Mouse (Mus musculus) testis, adult 2 months (tissue): ENCODE results near the gene Hscb.

Source experiments
- CTCF ChIP-seq: fragments of 200-500 bp; IDR thresholded peaks from 2 replicates; pipeline ENCODE4 v1.5.1; 2012; ENCODE audit warnings: low read depth, mild to moderate bottlenecking, inconsistent platforms, low read length, moderate library complexity; ENCODE audit not compliant: control insufficient read depth, insufficient read depth, insufficient replicate concordance
- POLR2A ChIP-seq: fragments of 200-500 bp; IDR thresholded peaks from 2 replicates; pipeline ENCODE4 v1.6.1; 2012; ENCODE audit warnings: low read depth, mild to moderate bottlenecking, inconsistent platforms, low read length, moderate library complexity; ENCODE audit not compliant: control insufficient read depth

DNA sequence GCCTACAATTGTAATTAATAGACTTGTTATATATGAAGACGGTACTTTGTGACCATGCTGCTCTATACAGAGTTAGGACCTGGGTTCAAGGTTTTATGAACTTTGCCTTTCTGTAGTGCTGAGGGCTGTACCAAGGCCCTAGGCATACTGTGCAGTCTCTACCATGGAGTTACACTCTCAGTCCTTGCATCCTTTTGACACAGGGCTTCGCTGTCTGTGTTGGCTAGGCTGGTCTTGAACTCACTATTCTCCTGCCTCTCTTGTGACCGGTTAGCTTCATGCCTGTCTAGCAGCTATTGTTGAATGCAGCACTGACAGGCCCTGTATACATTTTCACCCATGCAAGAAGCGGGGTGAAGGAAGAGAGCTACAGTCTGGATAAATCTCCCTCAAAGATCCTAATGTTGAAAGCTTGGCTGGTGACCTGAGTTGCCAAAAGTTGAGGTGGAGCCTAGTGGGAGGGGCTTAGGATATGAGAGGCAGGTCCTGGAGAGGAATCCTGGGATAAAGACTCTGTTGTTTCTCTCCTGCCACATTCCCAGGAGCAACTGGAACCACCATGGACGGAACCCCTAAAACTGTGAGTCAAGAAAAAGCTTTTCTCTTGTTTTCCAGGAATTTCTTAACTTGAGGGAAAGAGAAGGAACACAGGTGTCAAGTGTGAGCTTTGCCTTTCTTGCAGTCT lies 8.4 kb downstream of the Hscb start:
- TF ChIP-seq POLR2A (no peak), CTCF (no peak)
